Mouse (Mus musculus) urinary bladder, adult 2 months (tissue): Measurements from ENCODE around the gene Srp54c. TPM values are rescaled to one million over a fixed set of nuclear protein-coding genes. Genes with fewer than 3 reads are reported as not detected.
A peak's percentile ranks its signal among the peaks of the same experiment; 100 is the strongest.
"Not testable (repeated sequence)": the region's sequence is repeated elsewhere in the genome, so short reads cannot be mapped to it uniquely, and the experiment has no call there.

Experiments
- DNase-seq: peaks from one replicate; pipeline ENCODE4 v3.0.0; 2022; ENCODE audit warnings: low spot score
- polyA plus RNA-seq: library from polyadenylated mRNA; depleted of rRNA; stranded (reverse); fragments of >200 nt; gene quantifications from 2 replicates; pipeline ENCODE4 v1.2.3, GENCODE M21; 2012; rRNA removed

Gene Srp54c
- 51.7 and 52.6 TPM in 2 replicates for polyA plus RNA-seq

DNA sequence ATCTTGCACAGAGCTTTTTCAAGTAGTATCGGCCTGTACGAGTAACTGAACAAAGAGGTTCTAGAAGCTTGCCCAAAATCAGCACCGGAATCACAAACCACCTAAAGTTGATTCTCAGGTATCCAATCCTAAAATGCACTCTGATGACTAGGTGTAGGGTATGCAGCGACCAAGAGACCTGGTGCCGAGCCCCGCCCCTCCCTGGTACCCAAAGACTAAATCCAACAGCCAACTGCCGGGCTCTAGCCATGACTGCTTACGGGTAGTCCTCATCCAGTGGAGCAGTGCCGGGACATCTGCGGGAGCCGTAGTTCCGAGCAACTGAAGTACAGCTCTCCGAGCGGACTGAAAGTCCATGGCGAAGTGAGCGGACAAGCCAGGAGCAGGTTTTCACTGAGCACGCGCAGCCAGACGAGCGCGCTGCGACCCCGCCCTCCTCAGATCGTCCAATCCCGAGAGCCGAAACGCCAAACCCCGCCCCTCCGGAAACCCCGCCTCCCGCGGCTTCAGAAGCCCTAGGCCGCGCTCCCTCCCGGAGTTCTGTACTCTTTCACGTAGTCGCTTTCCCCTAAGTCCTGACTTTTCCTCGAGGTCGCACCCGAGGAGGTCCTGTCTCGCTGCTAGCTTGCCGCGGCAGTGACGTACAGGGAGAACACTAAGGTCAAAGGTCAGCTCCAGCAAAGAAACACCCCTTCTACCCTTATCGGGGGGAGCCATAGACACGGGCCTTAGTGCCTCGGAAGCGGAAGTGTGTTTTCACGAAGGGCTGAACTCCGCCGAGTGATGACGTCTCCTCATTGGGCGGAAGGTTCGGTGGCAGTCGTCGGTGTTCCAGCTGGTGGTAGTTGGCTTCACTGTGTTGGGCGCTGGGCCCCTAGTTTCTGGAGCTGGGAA is at the start of gene Srp54c:
Gene Srp54c (plus strand): TSS at position 543 of the 894 bp plus-strand sequence.
- DNase-seq, result not testable (repeated sequence)

DNA sequence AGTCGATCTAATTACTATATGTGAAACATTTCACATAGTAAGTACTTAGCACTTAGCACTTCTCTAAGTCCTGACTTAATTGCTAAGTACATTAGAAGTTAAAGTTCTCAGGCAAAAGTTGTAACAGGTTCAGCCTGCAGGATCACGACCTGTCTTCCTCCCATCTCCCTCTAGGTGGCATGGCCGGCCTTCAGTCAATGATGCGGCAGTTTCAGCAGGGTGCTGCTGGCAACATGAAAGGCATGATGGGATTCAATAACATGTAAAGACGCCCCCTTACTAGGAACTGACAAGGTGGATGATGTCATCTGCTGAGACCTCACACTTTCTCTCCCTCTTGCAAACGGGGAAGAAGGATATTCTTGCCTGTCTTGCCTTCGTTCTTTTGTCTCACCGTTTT is 42.3 kb upstream of the Srp54c start:
- DNase-seq, result not testable (repeated sequence)

DNA sequence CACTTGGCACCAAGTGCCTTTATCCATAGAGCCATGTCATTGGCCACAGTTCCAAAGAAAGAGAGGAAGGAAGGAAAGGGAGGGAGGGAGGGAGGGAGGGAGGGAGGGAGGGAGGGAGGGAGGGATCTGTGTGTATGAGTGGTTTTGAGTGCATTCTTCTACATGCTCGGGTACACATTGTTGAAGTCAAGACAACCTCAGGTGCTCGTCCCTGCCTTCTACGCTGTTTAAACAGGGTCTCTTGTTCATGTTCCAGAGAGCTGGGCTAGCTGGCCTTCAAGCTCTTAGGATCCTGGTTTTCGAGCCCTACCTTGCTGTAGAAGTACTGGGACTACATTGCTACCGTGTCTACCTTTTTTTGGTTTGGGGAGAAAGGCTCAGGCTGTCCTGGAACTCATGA is 40.8 kb upstream of the Srp54c start:
- DNase-seq, result not testable (repeated sequence)

DNA sequence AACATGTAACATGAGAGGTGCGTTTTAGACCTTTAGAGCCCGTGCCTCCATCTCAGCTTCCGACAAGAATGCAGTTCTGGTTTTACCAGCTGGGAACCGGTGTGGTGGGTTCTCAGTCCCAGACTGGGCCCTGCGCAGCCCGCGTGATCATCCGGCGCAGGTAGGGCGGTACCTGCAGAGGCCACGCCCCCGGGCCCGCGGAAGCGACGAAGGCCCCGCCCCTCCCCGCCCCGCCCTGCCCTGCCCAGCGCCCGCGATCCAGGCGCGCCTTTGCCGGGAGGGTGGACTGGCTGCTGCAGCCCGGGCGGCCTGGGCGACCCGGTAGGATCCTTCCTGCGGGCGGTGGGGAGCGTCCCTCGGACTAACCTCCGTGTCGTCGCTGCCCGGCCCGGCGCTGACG is 30.7 kb upstream of the Srp54c start, which contains the start of gene 1700047I17Rik2:
Gene 1700047I17Rik2 (plus strand): TSS at position 287 of the 400 bp plus-strand sequence.
- DNase-seq, result not testable (repeated sequence)

DNA sequence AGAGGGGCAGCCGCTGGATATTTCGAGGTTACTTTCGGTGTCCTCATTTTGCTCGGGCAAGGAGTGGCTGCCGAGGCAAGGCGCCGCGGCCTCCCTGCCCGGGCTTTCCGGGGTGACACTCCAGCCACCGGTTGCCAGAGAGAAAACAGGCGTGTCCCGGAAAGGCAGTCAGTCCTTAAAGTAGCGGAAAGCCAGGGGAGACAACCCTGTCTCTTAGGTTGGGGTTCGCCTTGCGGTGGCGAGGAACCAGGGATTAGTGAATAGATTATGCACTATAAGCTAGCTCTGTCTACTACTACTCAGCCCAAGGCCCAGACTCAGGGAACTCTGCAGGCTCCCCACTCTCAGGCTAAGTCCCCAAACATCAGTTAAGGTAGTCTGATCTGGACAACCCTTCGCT is 30.2 kb upstream of the Srp54c start:
- DNase-seq, result not testable (repeated sequence)

DNA sequence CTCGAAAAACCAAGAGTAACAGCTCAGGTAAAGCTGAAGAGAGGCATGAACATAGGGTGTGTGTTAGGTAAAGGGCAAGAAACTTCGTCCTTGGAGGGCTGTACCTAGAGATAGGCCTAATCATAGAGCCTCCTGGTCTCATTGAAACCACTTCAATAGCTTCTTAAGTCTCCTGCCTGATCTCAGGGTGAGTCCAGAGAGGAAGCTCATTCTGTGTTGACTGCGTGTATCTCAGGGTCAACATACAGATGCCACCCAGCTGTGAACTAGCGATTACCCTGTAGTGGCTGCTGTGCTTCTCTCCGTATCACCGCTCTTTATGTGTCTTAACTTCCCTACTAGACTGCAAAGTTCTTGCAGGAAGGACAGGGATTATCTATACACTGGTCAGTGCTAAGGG is 17.0 kb upstream of the Srp54c start:
- DNase-seq, result not testable (repeated sequence)

DNA sequence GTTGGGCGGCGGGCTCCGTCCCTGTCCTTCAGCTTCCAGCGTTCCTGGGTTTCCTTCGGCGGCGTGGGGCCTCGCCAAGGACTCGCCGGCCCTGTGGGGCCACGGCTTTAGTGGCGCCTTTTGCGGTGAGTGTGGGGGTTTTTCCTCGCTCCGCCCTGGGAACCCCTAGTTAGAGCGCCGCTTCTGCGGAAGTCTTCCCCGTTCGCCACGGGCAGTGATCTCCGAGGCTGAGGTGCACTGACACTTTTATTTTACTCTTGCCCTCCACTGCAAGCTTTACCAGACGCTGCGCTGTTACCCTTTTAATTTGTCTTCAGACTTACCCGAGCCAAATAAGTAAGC is 523 bp downstream of the Srp54c start:
- DNase-seq, result peak; percentile 18

DNA sequence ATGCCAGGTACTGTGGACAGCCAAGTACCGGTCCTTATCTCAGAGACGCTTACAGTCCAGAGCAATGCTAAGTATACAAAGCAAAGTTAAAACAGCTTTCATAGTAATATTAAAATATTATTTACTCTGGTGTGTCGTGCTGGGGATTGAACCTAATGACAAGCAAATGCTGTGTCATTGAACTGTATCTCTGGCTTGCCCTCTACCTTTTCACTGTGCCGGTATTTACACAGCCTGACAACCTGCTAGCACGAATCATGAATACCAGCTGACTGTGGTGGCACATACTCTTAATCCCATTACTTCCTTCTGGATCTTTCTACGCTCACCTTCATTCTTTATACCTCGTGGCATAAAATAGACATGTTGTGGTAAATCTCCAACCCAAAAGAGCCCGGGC is 12.3 kb downstream of the Srp54c start:
- DNase-seq, result not testable (repeated sequence)

- DNase-seq, result not testable (repeated sequence)
Observed at GRCm38 (mm10) chr12:55261950-55262349, 32.0 kb downstream of the Srp54c start.

- not testable (repeated sequence) for DNase-seq
Observed at GRCm38 (mm10) chr12:55263385-55263784, 33.4 kb downstream of the Srp54c start.

GRCm38 (mm10) chr12:55272243-55272642 is 42.3 kb downstream of the Srp54c start:
- DNase-seq, result no peak

DNA sequence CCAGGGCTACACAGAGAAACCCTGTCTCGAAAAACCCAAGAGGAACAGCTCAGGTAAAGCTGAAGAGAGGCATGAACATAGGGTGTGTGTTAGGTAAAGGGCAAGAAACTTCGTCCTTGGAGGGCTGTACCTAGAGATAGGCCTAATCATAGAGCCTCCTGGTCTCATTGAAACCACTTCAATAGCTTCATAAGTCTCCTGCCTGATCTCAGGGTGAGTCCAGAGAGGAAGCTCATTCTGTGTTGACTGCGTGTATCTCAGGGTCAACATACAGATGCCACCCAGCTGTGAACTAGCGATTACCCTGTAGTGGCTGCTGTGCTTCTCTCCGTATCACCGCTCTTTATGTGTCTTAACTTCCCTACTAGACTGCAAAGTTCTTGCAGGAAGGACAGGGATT is 47.6 kb downstream of the Srp54c start:
- DNase-seq, result not testable (repeated sequence)

DNA sequence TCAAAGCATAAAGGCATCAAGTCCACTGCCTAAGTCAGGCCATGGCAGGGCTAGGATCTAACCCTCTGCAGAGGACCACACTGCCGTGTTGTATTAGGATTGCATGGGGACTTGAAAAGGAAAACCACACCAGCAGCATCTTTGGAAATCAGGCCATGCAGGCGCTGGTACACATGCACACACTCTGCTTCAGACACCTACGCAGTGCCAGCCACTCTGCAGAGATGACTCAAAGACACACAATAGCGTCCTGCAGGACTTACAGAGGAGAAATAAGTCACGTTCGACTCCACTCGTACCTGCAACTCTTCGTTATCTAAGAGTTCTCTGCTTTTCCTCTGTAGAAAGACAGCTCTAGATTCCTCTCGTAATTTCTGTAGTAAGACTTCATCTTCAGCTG is 68.1 kb downstream of the Srp54c start:
- no peak for DNase-seq

DNA sequence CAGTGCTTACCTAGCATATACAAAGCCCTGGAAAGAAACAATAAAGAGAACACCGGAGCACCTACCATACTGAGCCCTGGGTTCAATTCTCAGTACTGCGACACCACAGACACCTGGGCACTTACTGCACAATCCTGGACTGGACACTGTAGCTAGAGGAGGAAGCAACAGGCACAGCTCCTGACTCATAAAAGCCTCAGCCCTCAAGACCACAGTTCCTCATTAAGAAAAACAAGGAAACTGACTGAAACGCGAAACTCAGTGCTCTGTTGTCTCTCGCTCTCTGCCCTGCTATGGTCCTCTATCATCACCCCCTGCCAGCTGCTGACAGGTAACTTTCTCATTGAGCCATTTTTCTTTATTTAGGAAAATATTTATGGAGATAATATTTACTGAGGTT is 69.4 kb downstream of the Srp54c start, which contains the start of gene 1110008L16Rik:
Gene 1110008L16Rik (plus strand): TSS at position 242 of the 400 bp plus-strand sequence.
- no peak for DNase-seq

- DNase-seq, result no peak
Observed at GRCm38 (mm10) chr12:55300820-55301351, 70.9 kb downstream of the Srp54c start.

DNA sequence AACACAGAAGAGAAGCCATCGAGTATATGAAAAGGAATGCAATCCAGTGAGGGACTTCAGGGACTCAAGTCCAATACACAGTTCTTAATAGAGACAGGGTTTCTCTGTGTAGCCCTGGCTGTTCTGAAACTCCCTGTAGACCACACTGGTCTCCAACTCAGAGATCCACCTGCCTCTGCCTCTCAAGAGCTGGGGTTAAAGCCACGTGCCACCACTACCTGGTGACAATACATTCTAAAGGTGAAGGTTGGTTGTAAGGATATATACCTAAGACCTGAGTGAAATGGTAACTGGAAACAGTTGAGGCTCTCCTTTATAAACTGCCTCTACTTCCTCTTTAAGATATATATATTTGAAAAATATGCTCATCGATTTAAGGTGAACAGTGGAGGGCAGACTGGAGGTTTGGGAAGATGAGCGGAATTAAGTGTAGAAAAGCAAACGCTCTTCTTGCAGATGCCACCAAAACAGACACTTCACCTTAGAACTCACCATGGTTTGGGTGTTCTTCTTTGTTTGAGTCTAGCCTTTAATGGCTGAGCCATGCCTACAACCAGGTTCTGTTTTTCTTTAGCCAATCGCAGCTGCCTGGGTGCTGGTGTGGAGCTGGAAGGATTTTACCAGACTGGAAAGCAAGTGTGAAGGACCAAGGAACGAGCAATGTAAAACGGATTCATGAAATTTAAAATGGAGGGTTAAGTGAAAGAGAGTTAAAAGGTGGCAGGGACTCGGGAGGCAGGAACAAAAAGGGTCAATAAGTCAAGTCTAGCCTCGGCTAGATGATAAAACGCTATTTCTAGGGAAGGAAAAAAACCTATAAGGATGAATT is 71.7 kb downstream of the Srp54c start:
- DNase-seq, result no peak

DNA sequence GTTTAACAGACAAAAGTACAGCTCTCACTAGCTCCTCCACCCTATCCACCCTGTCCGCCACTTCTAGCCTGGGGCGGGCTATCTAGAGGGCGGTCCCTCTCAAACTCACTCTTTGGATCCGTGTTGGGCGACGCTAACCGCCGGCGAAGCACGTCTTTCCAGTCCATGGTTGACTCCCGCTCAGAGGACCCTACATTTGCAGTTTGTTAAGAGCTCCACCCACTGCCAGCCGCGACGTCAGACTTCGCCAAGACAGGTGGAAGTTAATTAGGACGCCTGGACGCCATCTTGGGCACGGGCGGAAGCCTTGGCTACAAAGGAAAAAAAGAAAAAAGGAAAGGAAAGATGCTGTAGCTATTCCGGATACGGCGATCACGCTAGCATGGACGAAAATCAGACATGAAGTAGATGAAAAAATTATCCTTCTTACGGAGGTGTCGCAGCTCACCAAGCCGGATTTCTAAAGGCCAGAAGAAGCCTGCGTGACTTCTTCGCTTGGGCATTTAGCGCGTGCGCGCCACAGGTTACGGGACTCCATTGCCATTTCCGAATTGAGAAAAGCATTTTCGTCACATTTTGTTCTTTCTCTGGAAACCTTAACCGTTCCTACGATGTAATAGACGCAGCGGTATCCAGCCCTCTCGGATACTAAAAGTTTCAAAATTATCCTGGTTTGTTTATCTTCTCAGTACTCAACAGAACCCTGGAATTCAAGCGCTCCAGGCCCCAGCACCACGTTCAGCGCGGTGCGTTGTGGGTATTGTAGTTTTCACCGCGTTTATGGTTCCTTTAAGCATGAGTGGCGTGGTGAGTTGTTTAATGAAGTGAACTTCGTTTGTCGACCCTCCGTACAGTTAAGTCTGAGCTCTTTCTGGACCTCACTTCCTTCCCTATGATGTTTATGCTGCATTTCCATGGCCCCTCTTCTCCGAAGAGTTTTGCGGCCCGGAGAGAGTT is 72.8 kb downstream of the Srp54c start, which contains the start of gene Ppp2r3c:
Gene Ppp2r3c (minus strand): TSS at position 514 of the 957 bp plus-strand sequence.
- DNase-seq, result peak; percentile 71

GRCm38 (mm10) chr12:55306371-55306770 is 76.4 kb downstream of the Srp54c start:
- no peak for DNase-seq

DNA sequence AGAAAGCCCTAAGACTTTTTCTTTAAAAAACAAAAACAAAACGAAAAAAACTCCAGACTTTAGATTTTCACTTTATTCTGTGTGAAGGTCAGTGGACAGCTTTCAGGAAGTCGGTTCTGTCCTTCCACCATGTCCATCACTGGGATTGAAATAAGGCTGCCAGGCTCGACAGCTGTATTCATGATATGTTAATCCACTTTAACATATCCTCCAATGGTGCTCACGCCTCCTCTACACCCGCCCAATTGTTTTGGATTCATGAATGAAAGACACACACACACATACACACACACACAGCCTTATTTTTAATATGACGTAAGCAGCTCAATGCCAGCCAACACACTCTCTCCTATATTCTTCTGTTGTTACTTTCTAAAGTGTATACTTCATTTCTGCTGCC is 77.6 kb downstream of the Srp54c start:
- no peak for DNase-seq

GRCm38 (mm10) chr12:55308731-55309130 is 78.8 kb downstream of the Srp54c start:
- no peak for DNase-seq

DNA sequence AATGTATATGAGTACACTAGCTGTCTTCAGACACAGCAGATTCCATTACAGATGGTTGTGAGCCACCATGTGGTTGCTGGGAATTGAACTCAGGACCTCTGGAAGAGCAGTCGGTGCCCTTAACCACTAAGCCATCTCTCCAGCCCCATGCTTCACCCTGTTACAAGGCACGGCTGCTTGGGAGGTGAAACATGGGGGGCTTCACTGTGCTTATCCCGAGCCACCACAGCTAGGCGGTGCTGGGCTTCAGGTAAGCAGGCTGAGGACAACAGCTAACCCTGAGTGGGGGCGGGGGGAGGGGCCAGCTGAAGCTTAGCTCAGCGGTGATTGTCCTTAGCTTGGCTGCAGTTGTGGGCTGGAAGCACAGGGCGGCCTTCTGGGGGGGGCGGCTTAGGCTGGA is 79.5 kb downstream of the Srp54c start:
- no peak for DNase-seq
